Mouse (Mus musculus) myocyte (in vitro differentiated cells): ENCODE data around the gene Kif14. TPM values are rescaled to one million over a fixed set of nuclear protein-coding genes. Genes with fewer than 3 reads are reported as not detected.

Experiments used
- H3K27me3 ChIP-seq: one replicate; pipeline ENCODE4 v1.6.1; 2011; ENCODE audit not compliant: control insufficient read depth, insufficient read depth, insufficient read length
- H3K36me3 ChIP-seq: one replicate; pipeline ENCODE4 v1.6.1; 2011; ENCODE audit not compliant: control insufficient read depth, insufficient read depth
- H3K4me2 ChIP-seq: one replicate; pipeline ENCODE4 v1.6.1; 2011; ENCODE audit warnings: low read depth, control low read depth
- H3K4me3 ChIP-seq: one replicate; pipeline ENCODE4 v1.5.1; 2011; ENCODE audit warnings: mild to moderate bottlenecking, control low read depth, moderate library complexity
- H3K79me2 ChIP-seq: one replicate; pipeline ENCODE4 v1.6.1; 2011; ENCODE audit not compliant: control insufficient read depth, insufficient read depth
- H3ac ChIP-seq: one replicate; pipeline ENCODE4 v1.6.1; 2011; ENCODE audit not compliant: control insufficient read depth, insufficient read length
- CEBPB ChIP-seq: IDR thresholded peaks from 2 replicates; pipeline ENCODE4 v1.6.1; 2011; ENCODE audit warnings: mild to moderate bottlenecking, moderate library complexity; ENCODE audit not compliant: poor library complexity, insufficient read depth, severe bottlenecking
- E2F4 ChIP-seq: IDR thresholded peaks from one replicate; pipeline ENCODE4 v1.6.1; 2011; ENCODE audit warnings: mild to moderate bottlenecking, control low read depth, moderate library complexity; ENCODE audit not compliant: insufficient read depth
- MAX ChIP-seq: IDR thresholded peaks from one replicate; pipeline ENCODE4 v1.6.1; 2011; ENCODE audit warnings: low read depth, mild to moderate bottlenecking, control low read depth
- MYOD1 ChIP-seq, 3 experiments: IDR thresholded peaks; one replicate each; pipeline ENCODE4 v1.6.1; 2011; ENCODE audit warnings: control low read depth in 2 of 3, low read depth in 2 of 3, mild to moderate bottlenecking in 2 of 3, moderate library complexity in 1 of 3; ENCODE audit not compliant: insufficient read length in 2 of 3, control insufficient read depth in 1 of 3
- MYOG ChIP-seq, 3 experiments: IDR thresholded peaks; one replicate each; pipeline ENCODE4 v1.6.1; 2011; ENCODE audit warnings: control low read depth in 2 of 3, low read depth in 2 of 3, mild to moderate bottlenecking in 2 of 3; ENCODE audit not compliant: insufficient read length in 2 of 3, control insufficient read depth in 1 of 3, insufficient read depth in 1 of 3
- POLR2A ChIP-seq: IDR thresholded peaks from one replicate; pipeline ENCODE4 v1.6.1; 2011; ENCODE audit warnings: low read depth, mild to moderate bottlenecking, control low read depth, moderate library complexity; ENCODE audit not compliant: insufficient read length
- POLR2AphosphoS2 ChIP-seq: IDR thresholded peaks from one replicate; pipeline ENCODE4 v1.6.1; 2011; ENCODE audit warnings: low read depth, control low read depth; ENCODE audit not compliant: insufficient read length
- REST ChIP-seq: IDR thresholded peaks from one replicate; pipeline ENCODE4 v1.6.1; 2011; ENCODE audit warnings: mild to moderate bottlenecking, control low read depth, moderate library complexity; ENCODE audit not compliant: insufficient read depth, insufficient read length
- SRF ChIP-seq: IDR thresholded peaks from one replicate; pipeline ENCODE4 v1.6.1; 2011; ENCODE audit warnings: low read depth; ENCODE audit not compliant: control insufficient read depth, insufficient read length
- TCF12 ChIP-seq: IDR thresholded peaks from one replicate; pipeline ENCODE4 v1.6.1; 2011; ENCODE audit warnings: mild to moderate bottlenecking, control low read depth; ENCODE audit not compliant: poor library complexity, insufficient read depth, severe bottlenecking
- TCF3 ChIP-seq: IDR thresholded peaks from one replicate; pipeline ENCODE4 v1.6.1; 2011; ENCODE audit warnings: low read depth, control low read depth; ENCODE audit not compliant: insufficient read length
- USF1 ChIP-seq: IDR thresholded peaks from one replicate; pipeline ENCODE4 v1.6.1; 2011; ENCODE audit warnings: low read depth, mild to moderate bottlenecking, control low read depth, moderate library complexity
- polyA plus RNA-seq: library from polyadenylated mRNA; unstranded; fragments of >200 nt; fragmentation: generic; extraction: Trizol; gene quantifications from one replicate; pipeline ENCODE4 v1.2.1, GENCODE M21; 2012; ENCODE audit warnings: missing spikeins

Kif14 gene
- polyA plus RNA-seq, 1 experiment = 1.9 TPM

DNA sequence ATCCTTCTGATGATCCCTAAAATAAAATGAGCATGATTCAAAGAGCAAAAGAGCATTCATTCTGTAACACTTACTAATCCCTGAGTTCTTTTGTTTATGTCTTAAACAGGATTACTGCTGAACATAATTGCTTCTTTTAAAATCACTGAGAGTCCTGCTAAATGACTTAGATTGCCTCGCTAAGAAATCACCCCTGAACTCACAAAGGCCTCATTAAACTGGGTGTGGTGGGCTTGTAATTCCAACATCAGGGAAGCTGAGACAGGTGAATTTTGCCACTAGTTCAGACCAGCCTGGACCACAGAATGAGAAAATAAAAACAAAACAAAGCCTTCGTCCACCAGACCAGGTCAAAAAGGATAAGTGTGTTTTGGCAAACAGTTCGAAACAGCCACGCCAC is 8.7 kb upstream of the Kif14 start:
- no peak overlapping the region for H3ac ChIP-seq
- H3K4me3 ChIP-seq = no peak overlapping the region
- no peak for TF ChIP-seq CEBPB
- no peak for TF ChIP-seq USF1
- no peak for TF ChIP-seq REST
- no peak for TF ChIP-seq TCF12
- no peak for TF ChIP-seq POLR2AphosphoS2
- TF ChIP-seq E2F4 = no peak
- TF ChIP-seq SRF = no peak
- TF ChIP-seq POLR2A = no peak
- no peaks in the 10 kb centered on the region for H3K79me2 ChIP-seq
- H3K4me2 ChIP-seq = no peak overlapping the region
- no peaks in the 10 kb centered on the region for H3K36me3 ChIP-seq
- H3K27me3 ChIP-seq = no peaks in the 10 kb centered on the region

DNA sequence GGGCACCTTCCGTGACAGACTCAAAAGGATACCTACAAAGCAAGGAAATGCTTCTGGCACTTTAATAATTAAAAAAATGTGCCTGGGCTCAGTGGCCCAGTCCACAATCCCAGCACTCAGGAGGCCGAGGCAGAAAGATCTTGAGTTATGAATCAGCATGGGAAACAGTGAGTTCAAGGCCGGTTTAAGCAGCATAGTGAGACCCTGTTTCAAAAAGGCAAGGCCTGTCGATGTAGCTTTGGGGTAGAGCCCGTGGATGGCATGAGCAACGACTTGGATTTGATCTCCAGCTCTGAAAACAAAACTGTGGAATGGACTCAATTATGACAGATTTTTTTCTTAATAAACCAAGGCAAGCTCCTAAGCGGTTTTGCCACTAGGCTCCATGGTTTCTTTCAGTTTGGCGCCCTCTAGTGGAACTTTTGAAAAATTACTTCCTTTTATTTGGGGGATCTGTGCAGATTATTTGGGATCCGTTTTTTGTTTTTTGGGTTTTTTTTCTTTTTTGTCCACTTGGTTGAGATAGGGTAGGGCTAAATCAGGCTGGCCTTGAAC is 7.4 kb upstream of the Kif14 start:
- Histone ChIP-seq H3K36me3 (no peaks in the 10 kb centered on the region), H3ac (no peak overlapping the region), H3K27me3 (no peaks in the 10 kb centered on the region), H3K79me2 (no peaks in the 10 kb centered on the region), H3K4me2 (no peak overlapping the region), H3K4me3 (no peak overlapping the region)
- no peak for TF ChIP-seq MYOG (IDR thresholded peaks at IDR 0.05; ENCODE audit: control insufficient read depth in 1 of 3, insufficient read depth in 1 of 3, insufficient read length in 2 of 3, low read depth in 2 of 3)

DNA sequence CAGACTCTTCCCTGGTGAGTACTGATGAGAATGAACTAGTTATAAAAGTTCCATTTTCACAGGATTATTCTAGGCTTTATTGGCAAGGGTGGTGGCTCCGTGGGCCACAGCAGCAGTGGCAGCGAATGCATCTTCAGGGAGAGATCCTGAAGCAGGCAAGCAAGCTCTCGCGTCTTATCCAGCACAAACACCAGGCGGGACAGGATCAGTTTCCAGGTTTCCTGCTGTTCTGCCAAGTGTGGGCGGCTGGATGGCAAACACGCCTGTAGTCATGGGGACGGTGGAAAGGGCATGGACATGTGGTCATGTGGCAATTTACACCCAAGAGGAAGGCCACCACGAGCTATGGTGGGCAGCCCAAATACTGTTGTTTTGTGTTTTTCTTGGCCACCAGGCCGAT is 3.7 kb upstream of the Kif14 start:
- H3K79me2 ChIP-seq = peaks cover 12% of the 10 kb centered on the region
- no peak for TF ChIP-seq E2F4
- peak in 1 of 3 experiments; percentile 3 for TF ChIP-seq MYOD1 (IDR thresholded peaks at IDR 0.05; ENCODE audit: control insufficient read depth in 1 of 3, insufficient read length in 2 of 3, low read depth in 2 of 3)
- no peak overlapping the region for H3K4me3 ChIP-seq
- H3K27me3 ChIP-seq = no peaks in the 10 kb centered on the region
- H3K36me3 ChIP-seq = no peaks in the 10 kb centered on the region
- peak overlapping the region; percentile 36 for H3K4me2 ChIP-seq
- no peak overlapping the region for H3ac ChIP-seq

DNA sequence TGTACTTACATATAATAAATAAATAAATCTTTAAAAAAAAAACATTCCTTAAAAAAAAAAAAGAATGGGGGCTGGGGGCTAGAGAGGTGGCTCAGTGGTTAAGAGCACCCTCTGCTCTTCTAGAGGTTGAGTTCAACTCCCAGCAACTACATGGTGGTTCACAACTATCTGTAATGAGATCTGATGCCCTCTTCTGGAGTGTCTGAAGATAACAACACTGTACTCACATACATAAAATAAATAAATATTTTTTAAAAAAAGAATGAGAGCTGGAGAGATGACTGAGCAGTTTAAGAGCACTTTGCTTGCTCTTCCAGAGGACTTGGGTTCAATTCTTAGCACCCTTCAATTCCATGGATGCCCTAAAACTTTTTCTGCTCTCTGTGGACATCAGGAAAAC is 975 bp upstream of the Kif14 start:
- TF ChIP-seq MYOG (IDR thresholded peaks at IDR 0.05; ENCODE audit: control insufficient read depth in 1 of 3, insufficient read depth in 1 of 3, insufficient read length in 2 of 3, low read depth in 2 of 3) (no peak), E2F4 (no peak), POLR2A (no peak), MYOD1 (IDR thresholded peaks at IDR 0.05; ENCODE audit: control insufficient read depth in 1 of 3, insufficient read length in 2 of 3, low read depth in 2 of 3) (no peak), CEBPB (no peak), MAX (no peak), SRF (no peak), USF1 (no peak), TCF12 (no peak), TCF3 (no peak), POLR2AphosphoS2 (no peak)
- Histone ChIP-seq H3K27me3 (no peaks in the 10 kb centered on the region), H3K4me2 (no peak overlapping the region), H3K36me3 (no peaks in the 10 kb centered on the region), H3K4me3 (peak overlapping the region; percentile 52), H3K79me2 (peaks cover 20% of the 10 kb centered on the region), H3ac (no peak overlapping the region)

DNA sequence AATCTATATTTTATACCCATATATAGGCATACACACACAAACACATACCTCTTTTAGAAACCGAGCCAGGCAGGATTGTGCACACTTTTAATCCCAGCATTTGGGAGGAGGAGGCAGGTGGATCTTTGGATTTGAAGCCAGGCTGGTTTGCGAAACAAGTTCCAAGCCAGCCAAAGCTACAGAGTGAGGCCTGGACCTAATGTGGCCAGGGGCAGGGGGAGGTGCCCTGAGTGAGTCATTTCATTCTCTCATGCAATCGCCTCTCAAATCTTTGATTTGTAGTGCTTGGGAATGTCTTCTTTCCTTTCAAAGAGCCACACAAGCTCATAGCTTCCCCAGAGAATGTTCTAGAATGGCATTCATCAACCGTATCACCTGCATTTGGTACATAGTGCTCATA is 3.3 kb downstream of the Kif14 start:
- TF ChIP-seq CEBPB (0 out of 2 replicates have a peak, but pooled peaks have one; percentile 27), SRF (no peak)
- Histone ChIP-seq H3ac (no peak overlapping the region), H3K36me3 (peaks cover 10% of the 10 kb centered on the region)

DNA sequence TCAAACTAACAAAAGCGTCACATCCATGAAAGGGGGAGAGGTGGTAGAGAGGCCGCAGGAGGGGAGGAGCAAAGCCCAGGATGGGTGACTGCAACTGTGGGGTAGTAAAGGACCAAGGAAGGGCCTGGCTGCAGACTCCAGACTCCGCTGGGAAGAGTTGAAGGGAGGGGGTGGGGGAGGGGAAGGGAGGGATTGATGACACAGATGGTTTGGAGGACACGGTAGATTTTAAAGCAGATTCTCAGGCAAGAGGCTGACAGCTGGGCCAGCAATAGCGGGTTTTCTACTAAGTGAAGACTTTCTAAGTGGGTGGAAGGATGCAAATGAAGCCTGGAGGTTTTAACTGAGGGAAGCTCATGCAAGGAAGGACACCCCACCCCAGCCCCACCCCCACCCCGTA is 4.3 kb downstream of the Kif14 start:
- H3K4me3 ChIP-seq = no peak overlapping the region
- no peaks in the 10 kb centered on the region for H3K27me3 ChIP-seq
- no peak overlapping the region for H3K4me2 ChIP-seq
- no peak for TF ChIP-seq MYOG (IDR thresholded peaks at IDR 0.05; ENCODE audit: control insufficient read depth in 1 of 3, insufficient read depth in 1 of 3, insufficient read length in 2 of 3, low read depth in 2 of 3)
- no peak for TF ChIP-seq MAX
- peaks cover 20% of the 10 kb centered on the region for H3K79me2 ChIP-seq
- peaks cover 10% of the 10 kb centered on the region for H3K36me3 ChIP-seq
- H3ac ChIP-seq = no peak overlapping the region

More for the DNA sequence above, 3.3 kb downstream of the Kif14 start:
- Histone ChIP-seq H3K27me3 (no peaks in the 10 kb centered on the region), H3K79me2 (peaks cover 20% of the 10 kb centered on the region), H3K4me3 (no peak overlapping the region), H3K4me2 (peak overlapping the region; percentile 24)
